Mouse (Mus musculus): ENCODE measurements around the gene Aox3. TPM values are rescaled to one million over a fixed set of nuclear protein-coding genes. Genes with fewer than 3 reads are reported as not detected.

Aox3 gene
- total RNA-seq (2021), result 1 to 10 TPM; 2.0 to 2.3 TPM
- long read RNA-seq, result 0 reads

- DNase-seq (ENCODE audit: low spot score in 2 of 2), result peak; percentile 76 to 84
These were observed at the start of gene Aox3 for GRCm38 (mm10) chr1:58112880-58113279. Gene Aox3 (plus strand): TSS chr1:58113130.

GRCm38 (mm10) chr1:58065151-58065550 is 47.8 kb upstream of the Aox3 start:
- no peak for DNase-seq (ENCODE audit: low spot score in 2 of 2)

DNA sequence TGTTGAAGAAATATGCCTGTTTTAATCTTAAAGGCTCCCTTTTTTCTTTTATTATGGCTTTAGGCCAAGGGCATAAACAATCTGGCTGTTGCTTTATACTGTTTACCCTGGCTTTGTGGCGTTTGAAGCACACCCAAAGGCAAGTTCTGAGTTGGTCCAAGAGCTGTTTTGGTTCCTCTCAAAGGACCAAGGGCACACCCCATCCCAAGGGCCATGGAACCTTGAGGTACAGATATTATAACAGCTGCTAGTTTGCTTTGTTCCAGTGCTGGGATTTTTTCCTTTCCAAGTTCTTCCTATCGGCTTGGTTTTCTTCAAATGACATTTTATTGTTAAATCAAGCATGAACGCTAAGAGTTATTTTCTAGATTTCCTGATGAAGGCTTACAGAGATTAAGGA is 47.3 kb upstream of the Aox3 start:
- no peak for DNase-seq (ENCODE audit: low spot score in 2 of 2)

- no peak for DNase-seq (ENCODE audit: low spot score in 2 of 2)
These were observed 43.7 kb upstream of the Aox3 start for GRCm38 (mm10) chr1:58069181-58069580.

DNA sequence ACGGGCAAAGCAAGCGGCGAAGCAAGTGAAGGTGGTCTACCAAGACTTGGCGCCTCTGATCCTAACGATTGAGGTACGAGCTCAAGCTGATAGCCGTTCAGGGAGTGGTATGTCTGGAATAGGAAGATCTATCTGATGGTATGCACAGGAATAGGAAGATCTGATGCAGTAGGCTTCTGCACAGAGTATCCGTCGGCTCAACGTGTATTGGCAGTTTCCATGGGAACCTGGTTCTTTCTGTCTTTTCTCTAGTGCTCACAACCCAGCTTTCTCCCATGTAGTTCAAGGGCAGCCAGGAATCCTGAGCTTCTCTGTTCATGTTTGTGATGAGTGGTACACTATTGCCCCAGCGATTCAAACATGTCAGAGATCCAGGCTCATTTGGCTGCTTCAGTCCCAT is 42.8 kb upstream of the Aox3 start:
- no peak for DNase-seq (ENCODE audit: low spot score in 2 of 2)

- DNase-seq (ENCODE audit: low spot score in 2 of 2), result no peak
These were observed 41.9 kb upstream of the Aox3 start for GRCm38 (mm10) chr1:58071006-58071405.

- DNase-seq (ENCODE audit: low spot score in 2 of 2), result no peak
These were observed 41.4 kb upstream of the Aox3 start for GRCm38 (mm10) chr1:58071509-58071908.

DNA sequence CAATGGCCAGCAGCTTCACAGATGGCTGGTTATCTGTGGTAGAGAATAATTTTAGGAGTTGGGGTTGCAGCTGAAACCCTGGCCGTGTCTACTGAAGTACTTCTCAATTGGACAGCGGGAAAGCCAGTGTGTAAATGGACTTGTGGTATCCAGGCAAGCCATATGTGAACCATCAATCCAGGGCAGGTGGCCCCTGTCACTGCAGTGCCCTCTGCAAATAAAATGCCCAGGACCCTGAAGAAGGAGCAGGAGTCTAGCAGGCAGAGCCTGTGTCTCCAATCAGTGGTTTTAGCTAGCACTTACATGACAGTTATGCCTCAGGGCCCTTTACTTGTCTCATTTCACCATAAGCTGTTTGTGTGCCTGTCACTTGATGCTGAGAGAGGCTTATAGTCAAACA is 40.5 kb upstream of the Aox3 start:
- DNase-seq (ENCODE audit: low spot score in 2 of 2), result no peak

DNA sequence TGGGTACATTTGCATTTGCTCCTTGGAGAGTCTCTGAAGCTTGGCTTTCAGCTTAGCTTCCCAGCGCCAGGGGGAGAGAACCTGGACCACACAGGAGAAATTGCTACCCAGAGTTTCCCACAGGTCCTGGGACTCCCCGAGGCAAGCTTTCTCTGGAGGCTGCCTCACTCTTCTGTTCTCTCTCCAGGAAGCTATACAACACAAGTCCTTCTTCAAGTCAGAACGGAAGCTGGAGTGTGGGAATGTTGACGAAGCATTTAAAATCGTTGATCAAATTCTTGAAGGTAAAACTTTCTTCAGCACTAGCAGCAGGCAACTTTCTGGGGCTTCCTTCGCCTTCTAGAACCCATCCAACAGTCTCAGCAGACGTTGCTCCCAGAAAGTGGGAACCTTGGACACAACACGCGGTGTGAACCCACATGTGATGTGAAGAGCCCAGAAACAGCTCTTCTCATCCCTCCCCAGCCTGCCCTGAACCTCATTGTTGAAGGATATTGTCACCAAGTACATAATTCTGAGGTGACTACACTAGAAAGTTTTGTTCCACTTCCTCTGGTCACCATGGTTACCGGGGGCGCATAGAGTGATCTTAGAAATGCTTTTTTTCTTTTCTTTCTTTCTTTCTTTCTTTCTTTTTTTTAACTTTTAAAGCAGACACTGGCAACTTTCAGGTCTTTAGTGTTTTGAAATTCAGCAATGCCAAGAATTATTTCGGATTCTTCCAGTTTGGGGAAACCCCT is 39.8 kb upstream of the Aox3 start:
- no peak for DNase-seq (ENCODE audit: low spot score in 2 of 2)

GRCm38 (mm10) chr1:58074266-58074665 is 38.7 kb upstream of the Aox3 start:
- DNase-seq (ENCODE audit: low spot score in 2 of 2), result no peak

DNA sequence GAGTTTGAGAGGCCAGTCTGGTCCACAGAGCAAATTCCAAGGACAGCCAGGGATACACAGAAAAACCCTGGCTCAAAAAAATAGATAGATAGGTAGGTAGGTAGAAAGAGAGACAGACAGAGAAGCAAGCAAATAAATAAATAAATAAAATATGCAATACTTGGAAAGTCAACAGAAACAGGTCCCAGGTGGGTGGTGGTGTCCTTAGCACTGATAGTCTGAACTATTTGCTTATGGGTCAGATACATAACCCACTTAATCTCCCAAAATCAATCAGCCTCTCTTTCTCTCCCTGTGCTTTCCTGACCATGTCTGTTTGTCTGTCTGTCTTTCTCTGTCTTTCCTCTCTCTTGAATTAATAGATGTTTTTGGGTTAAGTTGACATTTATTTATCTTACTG is 35.0 kb upstream of the Aox3 start:
- no peak for DNase-seq (ENCODE audit: low spot score in 2 of 2)

DNA sequence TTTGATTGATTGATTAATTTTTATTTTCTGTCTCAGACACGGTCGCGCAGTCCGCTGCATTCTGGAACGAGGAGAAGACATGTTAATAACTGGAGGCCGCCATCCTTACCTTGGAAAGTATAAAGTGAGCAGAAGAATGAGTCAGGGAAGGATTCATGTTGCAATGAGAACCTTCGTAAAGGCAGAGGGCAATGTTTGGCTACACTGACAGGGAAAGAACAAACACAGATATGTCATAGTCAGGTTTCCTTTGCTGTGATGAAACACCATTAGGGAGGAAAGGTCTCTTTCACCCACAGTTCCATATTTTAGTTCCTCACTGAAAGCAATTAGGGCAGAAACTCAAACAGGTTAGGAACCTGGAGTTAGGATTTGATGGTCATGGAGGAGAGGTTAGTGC is 34.5 kb upstream of the Aox3 start:
- DNase-seq (ENCODE audit: low spot score in 2 of 2), result no peak

DNA sequence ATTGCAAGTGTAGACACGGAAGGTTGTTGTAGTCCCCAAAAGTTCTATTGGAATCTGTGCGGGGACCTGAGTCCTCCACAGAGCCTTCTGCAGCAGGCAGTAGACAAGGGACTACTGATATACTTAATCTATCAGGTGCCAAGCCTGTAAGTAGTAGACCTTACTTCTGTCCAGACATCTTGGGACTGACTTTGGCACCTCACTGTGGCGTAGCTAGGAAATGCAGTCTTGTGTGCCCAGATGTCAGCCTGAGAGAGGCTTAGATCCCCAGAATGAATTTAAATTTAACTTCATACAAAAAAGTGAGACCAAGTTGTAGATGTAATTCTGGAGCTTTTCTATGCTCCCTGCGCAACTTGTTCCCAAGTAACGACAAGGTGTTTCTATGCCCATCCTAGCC is 33.2 kb upstream of the Aox3 start:
- no peak for DNase-seq (ENCODE audit: low spot score in 2 of 2)

DNA sequence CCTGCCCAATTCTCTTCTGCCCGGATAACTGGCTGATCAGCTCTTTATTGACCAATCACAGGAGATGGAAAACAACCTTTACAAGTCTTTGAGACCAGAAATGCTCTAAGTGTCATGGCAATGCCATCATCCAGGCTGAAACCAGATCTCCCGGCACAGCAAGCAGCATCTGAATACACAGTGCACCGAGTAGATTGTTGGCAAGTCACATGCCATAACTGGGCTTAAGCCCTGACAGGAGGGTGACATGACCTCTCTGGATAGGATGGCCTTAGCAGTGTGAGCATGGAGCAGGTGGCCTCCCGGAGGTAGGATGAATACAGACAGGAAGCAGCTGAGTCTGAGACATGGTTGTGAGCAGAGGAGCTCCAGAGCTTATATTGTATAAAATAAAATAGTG is 32.5 kb upstream of the Aox3 start:
- no peak for DNase-seq (ENCODE audit: low spot score in 2 of 2)

- no peak for DNase-seq (ENCODE audit: low spot score in 2 of 2)
These were observed 31.6 kb upstream of the Aox3 start for GRCm38 (mm10) chr1:58081356-58081755.

DNA sequence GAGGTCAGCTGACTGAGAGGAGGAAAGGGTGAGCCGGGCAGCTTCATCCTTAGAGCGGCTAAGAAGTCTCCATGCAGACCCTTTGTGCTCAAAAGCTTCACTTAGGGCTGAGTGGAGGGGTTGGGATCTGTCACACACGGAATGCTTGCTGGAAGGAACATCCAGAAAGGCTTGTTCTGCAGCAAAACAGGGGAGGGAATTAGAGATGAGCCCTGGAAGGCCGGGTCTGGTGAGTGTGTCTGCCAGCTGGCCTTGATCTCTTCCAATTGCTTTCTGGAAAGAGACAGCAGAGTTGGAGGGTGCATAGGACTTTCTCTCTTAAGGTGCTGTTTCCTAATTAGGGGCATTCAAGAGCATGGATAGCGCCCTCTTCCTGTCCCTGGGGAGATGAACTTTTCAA is 23.6 kb upstream of the Aox3 start:
- no peak for DNase-seq (ENCODE audit: low spot score in 2 of 2)

GRCm38 (mm10) chr1:58090191-58090590 is 22.7 kb upstream of the Aox3 start:
- no peak for DNase-seq (ENCODE audit: low spot score in 2 of 2)

GRCm38 (mm10) chr1:58091213-58091612 is 21.7 kb upstream of the Aox3 start:
- DNase-seq (ENCODE audit: low spot score in 2 of 2), result no peak

DNA sequence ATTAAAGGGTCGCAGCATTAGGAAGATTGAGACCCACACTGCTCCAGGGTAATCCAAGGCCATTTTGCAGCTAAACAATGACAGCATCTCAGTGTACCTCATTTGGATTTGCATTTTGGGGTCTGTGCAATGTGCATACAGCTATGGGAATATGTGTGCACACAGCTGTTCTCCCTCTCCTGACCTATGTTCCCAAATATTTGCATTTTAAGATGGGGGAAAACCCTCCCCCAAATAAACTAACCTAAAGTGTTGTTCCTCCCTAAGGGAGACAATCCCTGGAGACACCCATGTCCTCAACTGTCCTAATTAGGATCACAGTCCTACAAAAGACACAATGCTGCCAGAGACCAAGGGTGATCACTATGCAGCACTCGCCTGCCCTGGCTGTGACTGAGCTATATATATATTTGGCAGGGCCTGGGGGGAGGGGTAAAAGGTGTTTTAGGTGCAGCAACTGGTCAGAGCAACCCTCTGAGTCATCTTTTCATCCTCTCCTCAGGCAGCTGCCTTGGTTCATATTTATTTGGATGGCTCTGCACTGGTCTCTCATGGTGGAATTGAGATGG is 20.9 kb upstream of the Aox3 start:
- no peak for DNase-seq (ENCODE audit: low spot score in 2 of 2)

GRCm38 (mm10) chr1:58097338-58097737 is 15.6 kb upstream of the Aox3 start:
- no peak for DNase-seq (ENCODE audit: low spot score in 2 of 2)

DNA sequence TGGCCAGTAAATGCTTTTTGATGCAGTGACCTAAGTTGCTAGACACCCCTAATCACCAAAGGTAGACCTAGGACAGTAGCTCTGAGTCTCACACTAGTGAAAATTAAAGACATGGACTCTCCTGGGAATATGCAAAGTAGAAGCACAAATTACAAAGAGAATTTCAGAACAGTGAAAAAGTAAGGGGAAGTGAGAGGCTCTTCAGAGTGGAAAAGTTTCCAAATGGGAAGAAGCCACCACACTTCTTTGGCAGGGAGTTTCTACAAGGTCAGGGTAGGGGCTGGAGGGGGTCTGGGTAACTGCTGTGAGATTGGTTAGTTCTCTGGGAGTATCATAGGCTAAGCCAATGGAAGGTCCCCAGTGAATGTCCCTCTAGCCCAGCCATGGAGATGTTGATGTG is 13.8 kb upstream of the Aox3 start:
- no peak for DNase-seq (ENCODE audit: low spot score in 2 of 2)

DNA sequence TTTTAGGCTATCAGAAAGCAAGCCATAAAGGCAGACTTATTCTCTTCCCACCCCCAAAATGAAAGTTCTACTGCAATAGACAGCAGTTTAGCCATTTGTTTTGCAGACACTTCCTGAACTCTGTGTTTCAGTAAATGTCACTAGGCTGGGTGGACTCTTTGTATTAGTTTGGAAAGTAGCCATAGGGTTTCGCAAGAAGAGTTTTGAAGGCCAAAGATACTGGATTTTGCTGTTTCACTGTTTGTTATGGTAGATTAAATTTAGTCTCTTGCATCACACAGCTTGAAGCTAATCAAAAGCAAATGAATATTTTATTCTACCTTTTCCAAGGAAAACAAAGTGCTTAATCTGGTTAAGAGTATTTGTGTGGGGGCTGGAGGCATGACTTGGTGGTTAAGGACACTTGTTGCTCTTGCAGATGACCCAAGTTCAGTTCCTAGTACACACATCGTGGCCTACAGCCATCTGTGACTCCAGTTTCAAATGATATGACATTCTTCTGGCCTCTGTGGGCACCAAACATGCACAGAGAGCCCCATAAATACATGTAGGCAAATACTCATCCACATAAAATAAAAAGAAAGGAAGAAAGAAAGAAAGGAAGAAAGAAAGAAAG is 11.3 kb upstream of the Aox3 start:
- no peak for DNase-seq (ENCODE audit: low spot score in 2 of 2)

- DNase-seq (ENCODE audit: low spot score in 2 of 2), result no peak
These were observed 10.4 kb upstream of the Aox3 start for GRCm38 (mm10) chr1:58102494-58102893.
